Mouse (Mus musculus) thymus, adult 2 months (tissue): Measurements from ENCODE around the gene Ino80b. TPM values are rescaled to one million over a fixed set of nuclear protein-coding genes. Genes with fewer than 3 reads are reported as not detected.
A peak's percentile ranks its signal among the peaks of the same experiment; 100 is the strongest.

Experiments used
- DNase-seq: peaks from one replicate; pipeline ENCODE4 v3.0.0; 2021
- H3K27ac ChIP-seq: fragments of 200-500 bp; 2 replicates; pipeline ENCODE4 v1.5.1; 2012; ENCODE audit warnings: low read length, control low read depth; ENCODE audit not compliant: control insufficient read depth, insufficient read depth
- H3K27me3 ChIP-seq: fragments of 200-500 bp; 2 replicates; pipeline ENCODE4 v1.6.1; 2012; ENCODE audit warnings: mild to moderate bottlenecking, low read length, moderate library complexity, mixed read lengths; ENCODE audit not compliant: control insufficient read depth, insufficient read depth
- H3K36me3 ChIP-seq: fragments of 200-500 bp; 2 replicates; pipeline ENCODE4 v1.6.1; 2012; ENCODE audit warnings: mild to moderate bottlenecking, low read length, moderate library complexity; ENCODE audit not compliant: control insufficient read depth, insufficient read depth
- H3K4me1 ChIP-seq: fragments of 200-500 bp; replicated peaks from 2 replicates; pipeline ENCODE4 v1.6.1; 2012; ENCODE audit warnings: low read length; ENCODE audit not compliant: control insufficient read depth, insufficient read depth
- H3K4me3 ChIP-seq: fragments of 200-500 bp; 2 replicates; pipeline ENCODE4 v1.5.1; 2012; ENCODE audit warnings: mild to moderate bottlenecking, low read length, control low read depth, moderate library complexity; ENCODE audit not compliant: control insufficient read depth, insufficient read depth
- CTCF ChIP-seq: fragments of 200-500 bp; IDR thresholded peaks from 2 replicates; pipeline ENCODE4 v1.5.1; 2012; ENCODE audit warnings: mild to moderate bottlenecking, control low read depth, low read length, moderate library complexity, borderline replicate concordance; ENCODE audit not compliant: control insufficient read depth, poor library complexity, insufficient read depth; ENCODE audit errors: extremely low read depth
- POLR2A ChIP-seq: fragments of 200-500 bp; IDR thresholded peaks from 2 replicates; pipeline ENCODE4 v1.6.1; 2012; ENCODE audit warnings: mild to moderate bottlenecking, low read length, control low read depth, moderate library complexity; ENCODE audit not compliant: control insufficient read depth, poor library complexity, insufficient read depth; ENCODE audit errors: extremely low read depth
- WGBS: fragments of 180-500 bp; shearing (Covaris S2); methylation state at CpG from one replicate; pipeline ENCODE4 v1.1.7; 2018; 5-methylcytosine and 5-hydroxymethylcytosine counted together
- polyA plus RNA-seq: library from polyadenylated mRNA; depleted of rRNA; stranded (reverse); fragments of >200 nt; gene quantifications from 2 replicates; pipeline ENCODE4 v1.2.3, GENCODE M21; 2012

Ino80b gene
- polyA plus RNA-seq, 1 experiment, result 67.2 TPM

DNA sequence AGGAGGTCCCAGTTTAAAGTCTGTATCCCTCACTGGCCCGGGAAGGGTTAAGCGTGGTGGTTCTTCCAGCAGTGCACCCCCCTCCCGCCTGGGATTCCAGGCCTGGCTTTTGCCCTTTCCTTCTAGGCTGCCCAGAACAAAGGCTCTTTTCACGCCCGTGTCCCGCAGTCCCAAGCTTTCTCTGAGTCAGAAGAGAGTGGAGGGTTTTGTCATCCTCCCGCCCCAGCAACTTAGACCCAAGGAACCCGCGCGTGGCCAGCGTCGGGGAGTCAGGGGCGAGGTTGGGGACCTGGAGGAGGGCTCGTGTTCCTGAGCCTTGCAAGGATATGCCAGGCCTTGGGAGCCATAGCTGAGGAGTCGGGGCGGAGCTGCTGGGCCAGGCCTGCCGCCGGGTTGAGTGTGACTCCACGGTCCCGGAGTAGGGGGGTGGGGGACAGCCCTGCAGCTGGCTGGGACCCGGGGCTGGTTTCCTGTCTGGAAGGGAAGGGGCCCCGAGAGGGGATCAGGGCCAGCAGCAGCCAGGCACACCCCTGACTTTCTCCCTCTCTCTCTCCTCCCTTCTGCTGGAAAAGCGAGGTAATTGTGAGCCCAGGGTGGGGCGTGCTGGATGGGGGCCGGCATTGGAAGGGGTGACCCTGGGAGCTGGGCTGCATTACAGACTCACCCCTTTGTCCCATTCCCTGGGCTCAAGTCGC lies 11.8 kb upstream of the Ino80b start:
- H3K27me3 ChIP-seq, result peaks cover 5% of the 10 kb centered on the region
- H3K36me3 ChIP-seq, result no peaks in the 10 kb centered on the region
- peaks cover 23% of the 10 kb centered on the region for H3K4me1 ChIP-seq
- no peak overlapping the region for H3K27ac ChIP-seq
- TF ChIP-seq CTCF, result no peak
- no peak for TF ChIP-seq POLR2A
- 11% methylated on average over 26 of the region's 26 CpGs for WGBS
- peak overlapping the region; percentile 41 for H3K4me3 ChIP-seq
- peak; percentile 50 for DNase-seq

GRCm38 (mm10) chr6:83136291-83136880 lies 11.2 kb upstream of the Ino80b start:
- Histone ChIP-seq H3K36me3 (no peaks in the 10 kb centered on the region), H3K27me3 (peaks cover 5% of the 10 kb centered on the region), H3K27ac (no peak overlapping the region), H3K4me3 (0 out of 2 replicates have a peak overlapping the region, but pooled peaks have one; percentile 16), H3K4me1 (peaks cover 23% of the 10 kb centered on the region)
- WGBS, result 74% methylated on average over 5 of the region's 5 CpGs
- no peak for DNase-seq
- TF ChIP-seq CTCF (no peak), POLR2A (no peak)

DNA sequence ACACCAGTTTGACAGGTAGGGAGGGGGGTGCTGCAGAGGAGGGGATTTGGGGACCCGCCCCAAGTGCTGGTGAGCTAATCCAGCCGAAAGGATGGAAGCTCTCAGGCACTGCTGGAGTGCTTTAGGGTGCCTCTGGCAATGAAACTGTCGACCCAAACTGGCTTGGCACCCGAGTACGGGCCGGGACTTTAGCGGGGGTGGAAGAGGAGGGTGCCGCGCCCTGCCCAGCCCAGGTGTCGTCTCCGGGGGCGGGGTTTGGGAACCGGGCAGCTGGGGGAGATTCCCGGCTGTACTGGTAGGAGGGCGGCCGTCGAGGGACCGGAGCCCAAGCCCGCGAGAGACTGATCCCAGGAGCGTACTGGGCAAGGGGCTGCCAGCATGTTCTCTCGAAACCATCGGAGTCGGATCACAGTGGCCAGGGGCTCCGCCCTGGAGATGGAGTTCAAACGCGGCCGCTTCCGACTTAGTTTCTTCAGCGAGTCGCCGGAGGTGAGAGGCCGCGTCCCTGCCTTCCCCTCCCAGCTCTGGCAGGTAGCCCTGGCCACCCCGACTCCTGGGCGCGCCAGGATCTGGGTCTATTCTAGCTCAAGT lies 10.4 kb upstream of the Ino80b start:
- WGBS, result 35% methylated on average over 37 of the region's 37 CpGs
- Histone ChIP-seq H3K4me3 (peak overlapping the region; percentile 16; the same call in 1 of the 2 replicates), H3K27ac (no peak overlapping the region), H3K4me1 (peaks cover 23% of the 10 kb centered on the region), H3K36me3 (no peaks in the 10 kb centered on the region), H3K27me3 (peaks cover 5% of the 10 kb centered on the region)
- no peak for TF ChIP-seq CTCF
- TF ChIP-seq POLR2A, result no peak
- DNase-seq, result no peak

DNA sequence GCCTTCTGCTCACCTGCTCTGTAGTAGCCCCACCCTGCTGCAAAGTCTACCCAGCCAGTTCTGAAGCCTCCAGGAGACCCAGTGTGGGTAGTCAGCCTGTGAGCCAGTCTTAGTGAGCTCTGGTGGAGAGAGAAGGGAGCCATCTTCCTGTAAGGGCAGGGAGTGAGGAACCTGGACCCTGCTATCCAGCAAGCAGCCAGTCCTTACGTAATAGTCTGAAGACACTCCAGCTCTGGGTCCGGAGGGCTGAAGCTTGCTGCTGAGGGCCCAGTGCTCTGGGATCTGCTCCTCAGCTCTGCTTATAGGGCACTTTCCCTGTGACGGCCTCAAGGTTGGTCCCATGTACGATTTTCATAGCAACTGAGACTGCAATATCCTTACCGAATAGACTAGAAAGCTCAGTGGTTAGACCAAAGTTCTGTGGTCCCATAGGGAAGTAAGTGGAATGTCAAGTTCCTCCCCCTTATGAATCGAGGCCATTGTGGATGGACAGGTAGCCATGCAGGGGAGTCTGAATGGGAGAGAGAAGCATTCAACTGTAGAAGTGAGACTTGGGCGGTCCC lies 9.8 kb upstream of the Ino80b start, which contains the start of gene Rtkn:
TSS of gene Rtkn (plus strand) at position 513 of the 563 bp plus-strand sequence.
- no peak for TF ChIP-seq CTCF
- no peak for TF ChIP-seq POLR2A
- H3K27me3 ChIP-seq, result peaks cover 5% of the 10 kb centered on the region
- H3K4me1 ChIP-seq, result peaks cover 23% of the 10 kb centered on the region
- 88% methylated on average over 7 of the region's 7 CpGs for whole genome bisulfite sequencing
- no peak within 1 kb of the TSS for H3K27ac ChIP-seq
- DNase-seq, result no peak
- H3K36me3 ChIP-seq, result no peaks in the 10 kb centered on the region
- peak within 1 kb of the TSS; percentile 16; the same call in 1 of the 2 replicates for H3K4me3 ChIP-seq

DNA sequence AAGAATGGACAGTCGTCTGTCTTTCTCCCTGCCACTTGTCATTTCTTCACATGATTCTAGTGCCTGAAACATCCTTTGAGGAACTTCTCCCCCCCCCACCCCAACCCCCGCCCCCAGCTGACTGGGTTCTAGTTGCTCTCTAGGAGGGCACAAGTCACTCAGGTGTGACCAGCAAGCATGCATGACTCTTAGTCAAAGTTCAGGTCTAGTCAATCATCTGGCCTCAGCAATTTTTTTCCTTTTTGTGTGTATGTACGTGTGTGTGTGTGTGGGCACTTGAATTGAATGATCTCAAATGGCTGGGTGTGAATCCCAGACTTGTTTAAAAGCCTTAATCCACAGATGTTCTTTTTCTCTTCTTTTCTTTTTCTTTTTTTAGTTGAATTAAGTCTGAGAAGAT lies 9.0 kb upstream of the Ino80b start:
- DNase-seq, result no peak

GRCm38 (mm10) chr6:83132176-83132919 lies 7.1 kb upstream of the Ino80b start:
- H3K4me3 ChIP-seq, result no peak overlapping the region
- peaks cover 5% of the 10 kb centered on the region for H3K27me3 ChIP-seq
- whole genome bisulfite sequencing, result 91% methylated on average over 9 of the region's 9 CpGs
- TF ChIP-seq POLR2A, result no peak
- no peak for TF ChIP-seq CTCF
- DNase-seq, result no peak
- peaks cover 13% of the 10 kb centered on the region for H3K4me1 ChIP-seq
- H3K36me3 ChIP-seq, result no peaks in the 10 kb centered on the region
- H3K27ac ChIP-seq, result no peak overlapping the region

More for the DNA sequence above, 9.0 kb upstream of the Ino80b start:
- Histone ChIP-seq H3K27ac (no peak overlapping the region), H3K36me3 (no peaks in the 10 kb centered on the region), H3K27me3 (peaks cover 5% of the 10 kb centered on the region), H3K4me3 (no peak overlapping the region), H3K4me1 (peaks cover 23% of the 10 kb centered on the region)
- TF ChIP-seq POLR2A, result no peak
- TF ChIP-seq CTCF, result no peak
- WGBS, result 75% methylated on average over 3 of the region's 3 CpGs
